Comparison of ENCODE assay signal across 8 mouse cellular contexts in genomic region chr11:73030821-73031498, GRCm38 (mm10). TPM values are rescaled to one million over a fixed set of nuclear protein-coding genes. Genes with fewer than 3 reads are reported as not detected.
DNase-seq lines count a peak whose midpoint lies in the region; ATAC-seq and TF ChIP-seq lines count a peak whose summit lies in the region.

No protein-coding gene starts in this region.

- peaks cover 4% of the 10 kb centered on the region; the same call in 1 of the 2 replicates for H3K4me1 ChIP-seq in neural tube, embryonic 14.5 days (ENCODE audit: control insufficient read depth, insufficient read depth, low read length)

- DNase-seq in Patski (ENCODE audit: low read depth, low spot score), result no peak
- DNase-seq in cerebellum, adult 9-10 months, result peak; percentile 94
- DNase-seq in forelimb bud, embryonic 11.5 days (ENCODE audit: low read depth, low spot score), result peak; percentile 87
- peak; percentile 89 for DNase-seq in heart, postnatal 4 days
- peak; percentile 83 to 93 for DNase-seq in layer of hippocampus, adult 2 months (ENCODE audit: low spot score in 2 of 2)
- peak; percentile 91 to 94 for DNase-seq in lung, adult 18-20 months
- peak; percentile 91 for DNase-seq in telencephalon, adult 2 months (ENCODE audit: low read depth, low spot score)

- TF ChIP-seq CTCF in Patski (IDR thresholded peaks at IDR 0.05), result no peak
- TF ChIP-seq CTCF in layer of hippocampus, adult 2 months (conservative IDR thresholded peaks at IDR 0.05), result peak; percentile 40

- H3K36me3 ChIP-seq in neural tube, embryonic 14.5 days (ENCODE audit: control insufficient read depth, insufficient read depth, low read length), result no peaks in the 10 kb centered on the region; the same call in 1 of the 2 replicates

- WGBS in neural tube, embryonic 14.5 days, result 27% methylated on average over 20 of the region's 20 CpGs

- H3K4me2 ChIP-seq in neural tube, embryonic 14.5 days (ENCODE audit: low read depth, low read length), result peak overlapping the region; percentile 54

- peak overlapping the region; percentile 44 for H3K4me3 ChIP-seq in layer of hippocampus, adult 2 months
- H3K4me3 ChIP-seq in neural tube, embryonic 14.5 days (ENCODE audit: low read depth, low read length), result peak overlapping the region; percentile 29

- ATAC-seq in Patski, result peak; percentile 59
- peak; percentile 96 for ATAC-seq in neural tube, embryonic 14.5 days (ENCODE audit: low read depth)

- peak overlapping the region; percentile 51 for H3K9ac ChIP-seq in neural tube, embryonic 14.5 days (replicated peaks; ENCODE audit: low read depth, low read length)

- CTCF ChIA-PET in Patski (lab: Charles Lee), result interaction anchor here (0.8 to 3.5 kb wide), 6 partner anchors 8 to 30 kb away, joined by 3 to 16 read pairs (median 4); partner anchors contain the start of gene Ncbp3

- H3K9me3 ChIP-seq in neural tube, embryonic 14.5 days (ENCODE audit: control insufficient read depth, low read length), result no peaks in the 10 kb centered on the region

- no peaks in the 10 kb centered on the region for H3K27me3 ChIP-seq in Patski
- H3K27me3 ChIP-seq in neural tube, embryonic 14.5 days (ENCODE audit: control insufficient read depth, insufficient read depth, low read length), result no peaks in the 10 kb centered on the region

- in situ Hi-C loops in Patski (cut with MboI; ENCODE audit: low pct_unique_long_range_greater_than_20kb), result no loop called here

- peak overlapping the region; percentile 77 for H3K27ac ChIP-seq in layer of hippocampus, adult 2 months
- H3K27ac ChIP-seq in neural tube, embryonic 14.5 days (ENCODE audit: low read depth, low read length), result peak overlapping the region; percentile 77

- POLR2A ChIA-PET in Patski (lab: Charles Lee), result interaction anchor here (0.7 to 0.9 kb wide), 3 partner anchors 9 to 17 kb away, joined by 3 to 5 read pairs (median 3); no protein-coding TSS in a partner anchor

RNA-seq across cellular contexts. Expression of gene Camkk1, which starts 12.2 kb away (rescaled TPM):
- polyA plus RNA-seq in Patski (2021), result 5.1 TPM
- total RNA-seq in heart, postnatal 4 days (2021), result under 1 TPM; 0.81 to 0.97 TPM
- total RNA-seq in layer of hippocampus, adult 2 months (2021), result 100 to 1,000 TPM; 173 to 177 TPM
- 14.0 and 20.4 TPM in 2 replicates for polyA plus RNA-seq in neural tube, embryonic 14.5 days (2014; fragmentation: Nextera tagmentation; extraction: Ambion mirVana)

RNA-seq across cellular contexts. Expression of gene Ncbp3, which starts 16.6 kb away (rescaled TPM):
- polyA plus RNA-seq in Patski (2021), result 7.9 TPM
- 10 to 100 TPM; 12.0 to 12.2 TPM for total RNA-seq in heart, postnatal 4 days (2021)
- 10 to 100 TPM; 10.6 to 11.8 TPM for total RNA-seq in layer of hippocampus, adult 2 months (2021)
- 9.6 and 11.4 TPM in 2 replicates for polyA plus RNA-seq in neural tube, embryonic 14.5 days (2014; fragmentation: Nextera tagmentation; extraction: Ambion mirVana)

RNA-seq across cellular contexts. Expression of gene P2rx1, which starts 32.1 kb away (rescaled TPM):
- polyA plus RNA-seq in Patski (2021), result not detected
- under 1 TPM; 0.71 to 0.77 TPM for total RNA-seq in heart, postnatal 4 days (2021)
- total RNA-seq in layer of hippocampus, adult 2 months (2021), result under 1 TPM; 0.15 to 0.44 TPM
- polyA plus RNA-seq in neural tube, embryonic 14.5 days (2014; fragmentation: Nextera tagmentation; extraction: Ambion mirVana), result 0.29 and 0.75 TPM in 2 replicates

RNA-seq across cellular contexts. Expression of gene Itgae, which starts 59.4 kb away (rescaled TPM):
- polyA plus RNA-seq in Patski (2021), result 0.05 TPM
- under 1 TPM; 0.18 to 0.21 TPM for total RNA-seq in heart, postnatal 4 days (2021)
- total RNA-seq in layer of hippocampus, adult 2 months (2021), result under 1 TPM; 0.15 to 0.20 TPM
- polyA plus RNA-seq in neural tube, embryonic 14.5 days (2014; fragmentation: Nextera tagmentation; extraction: Ambion mirVana), result 0.16 and 0.26 TPM in 2 replicates

Comparison
In these comparisons a context has a peak if more than half of its experiments do, and no peak if none do; other contexts are left out.
1. RNA of gene Camkk1, which starts 12.2 kb away (total RNA-seq): 173 to 177 TPM in layer of hippocampus, adult 2 months; 0.81 to 0.97 TPM in heart, postnatal 4 days; every median in the first group is over 10 times any median in the second.